Comparison of ENCODE assay signal across 29 mouse cellular contexts in the genomic region with DNA sequence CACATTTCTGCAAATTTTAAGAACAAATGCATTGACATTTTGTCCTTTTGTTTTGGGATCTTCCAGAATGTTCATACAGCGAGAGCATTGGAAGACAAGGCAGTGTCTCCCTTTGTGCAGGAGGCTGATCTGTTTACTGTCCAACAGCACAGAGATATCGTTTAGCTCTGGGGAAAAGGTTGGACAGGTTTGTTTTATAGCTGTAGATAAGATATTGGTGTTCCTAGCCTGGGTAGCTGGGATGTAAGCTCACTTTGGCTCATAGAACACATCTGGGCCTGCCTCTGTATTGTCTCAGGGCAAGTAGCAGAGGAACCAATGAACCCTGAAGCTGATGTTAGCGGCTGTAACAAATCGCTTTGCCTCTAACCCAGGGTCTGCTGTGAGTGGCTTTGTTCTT. TPM values are rescaled to one million over a fixed set of nuclear protein-coding genes. Genes with fewer than 3 reads are reported as not detected.
"Had no signal": no experiment of that assay in that cellular context is flagged by ENCODE, and none has a peak within 500 bp of the region (broad histone marks: within the 10 kb centered on the region; RNA-seq: fewer than 3 reads in every experiment).

No protein-coding gene starts in this region.

- H3K4me1 ChIP-seq: embryonic facial prominence, embryonic 10.5 days; embryonic facial prominence, embryonic 12.5 days; embryonic facial prominence, embryonic 13.5 days; embryonic facial prominence, embryonic 15.5 days; forebrain, embryonic 10.5 days; forebrain, embryonic 12.5 days; forebrain, embryonic 13.5 days; forebrain, embryonic 15.5 days had no signal

- H3K9me3 ChIP-seq: embryonic facial prominence, embryonic 10.5 days; embryonic facial prominence, embryonic 12.5 days; embryonic facial prominence, embryonic 13.5 days; embryonic facial prominence, embryonic 15.5 days; forebrain, embryonic 10.5 days; forebrain, embryonic 12.5 days; forebrain, embryonic 13.5 days; forebrain, embryonic 15.5 days had no signal

- H3K27me3 ChIP-seq: embryonic facial prominence, embryonic 12.5 days; embryonic facial prominence, embryonic 13.5 days; embryonic facial prominence, embryonic 15.5 days; forebrain, embryonic 12.5 days; forebrain, embryonic 13.5 days; forebrain, embryonic 15.5 days had no signal

- DNase-seq: cerebellum, adult 2 months; cerebellum, adult 8-10 months; cerebellum, adult 9-10 months; cerebellum, adult 9-11 months; cerebellum, postnatal 10 days; cerebellum, postnatal 14 days; cerebellum, postnatal 25 days; cerebellum, postnatal 36 days; forebrain, postnatal 0 days; gastrocnemius, adult 2 months; gastrocnemius, postnatal 10 days; gastrocnemius, postnatal 14 days; gastrocnemius, postnatal 25 days; gastrocnemius, postnatal 36 days; heart, adult 11 months; heart, adult 18-20 months; heart, adult 2 months had no signal

- ATAC-seq: forebrain, embryonic 13.5 days; forebrain, embryonic 14.5 days; forebrain, embryonic 15.5 days; forebrain, embryonic 16.5 days; forebrain, postnatal 0 days had no signal

- H3K4me2 ChIP-seq: embryonic facial prominence, embryonic 12.5 days; embryonic facial prominence, embryonic 13.5 days; embryonic facial prominence, embryonic 15.5 days; forebrain, embryonic 12.5 days; forebrain, embryonic 13.5 days; forebrain, embryonic 15.5 days had no signal

- H3K4me3 ChIP-seq: embryonic facial prominence, embryonic 10.5 days; embryonic facial prominence, embryonic 12.5 days; embryonic facial prominence, embryonic 13.5 days; embryonic facial prominence, embryonic 15.5 days; erythroblast, embryonic 14.5 days; forebrain, embryonic 10.5 days; forebrain, embryonic 12.5 days; forebrain, embryonic 13.5 days; forebrain, embryonic 15.5 days; gastrocnemius, adult 2 months; heart, adult 2 months had no signal

- H3K36me3 ChIP-seq: embryonic facial prominence, embryonic 10.5 days; embryonic facial prominence, embryonic 12.5 days; embryonic facial prominence, embryonic 13.5 days; embryonic facial prominence, embryonic 15.5 days; forebrain, embryonic 10.5 days; forebrain, embryonic 12.5 days; forebrain, embryonic 15.5 days had no signal

- H3K27ac ChIP-seq: embryonic facial prominence, embryonic 10.5 days; embryonic facial prominence, embryonic 12.5 days; embryonic facial prominence, embryonic 13.5 days; embryonic facial prominence, embryonic 15.5 days; forebrain, embryonic 10.5 days; forebrain, embryonic 12.5 days; forebrain, embryonic 13.5 days; forebrain, embryonic 15.5 days; gastrocnemius, adult 2 months; heart, adult 2 months had no signal

- H3K9ac ChIP-seq: embryonic facial prominence, embryonic 12.5 days; embryonic facial prominence, embryonic 13.5 days; embryonic facial prominence, embryonic 15.5 days; forebrain, embryonic 12.5 days; forebrain, embryonic 13.5 days; forebrain, embryonic 15.5 days; forebrain, postnatal 0 days had no signal

RNA-seq across cellular contexts. Expression of a gene that starts 11.9 kb away (rescaled TPM):
- polyA plus RNA-seq: embryonic facial prominence, embryonic 11.5 days; erythroblast, embryonic 14.5 days; forebrain, embryonic 14.5 days; forebrain, embryonic 15.5 days; forebrain, embryonic 16.5 days; forebrain, postnatal 0 days had no signal
